Mouse (Mus musculus) stomach, postnatal 0 days (tissue): ENCODE measurements around the gene Tmem268.

Experiments
- CTCF ChIP-seq: IDR thresholded peaks from 2 replicates; pipeline ENCODE4 v1.5.1; 2016; ENCODE audit warnings: antibody characterized with exemption, low read depth, mild to moderate bottlenecking, moderate library complexity
- EP300 ChIP-seq: optimal IDR thresholded peaks from 2 replicates; pipeline ENCODE3; 2016; ENCODE audit warnings: antibody characterized with exemption

DNA sequence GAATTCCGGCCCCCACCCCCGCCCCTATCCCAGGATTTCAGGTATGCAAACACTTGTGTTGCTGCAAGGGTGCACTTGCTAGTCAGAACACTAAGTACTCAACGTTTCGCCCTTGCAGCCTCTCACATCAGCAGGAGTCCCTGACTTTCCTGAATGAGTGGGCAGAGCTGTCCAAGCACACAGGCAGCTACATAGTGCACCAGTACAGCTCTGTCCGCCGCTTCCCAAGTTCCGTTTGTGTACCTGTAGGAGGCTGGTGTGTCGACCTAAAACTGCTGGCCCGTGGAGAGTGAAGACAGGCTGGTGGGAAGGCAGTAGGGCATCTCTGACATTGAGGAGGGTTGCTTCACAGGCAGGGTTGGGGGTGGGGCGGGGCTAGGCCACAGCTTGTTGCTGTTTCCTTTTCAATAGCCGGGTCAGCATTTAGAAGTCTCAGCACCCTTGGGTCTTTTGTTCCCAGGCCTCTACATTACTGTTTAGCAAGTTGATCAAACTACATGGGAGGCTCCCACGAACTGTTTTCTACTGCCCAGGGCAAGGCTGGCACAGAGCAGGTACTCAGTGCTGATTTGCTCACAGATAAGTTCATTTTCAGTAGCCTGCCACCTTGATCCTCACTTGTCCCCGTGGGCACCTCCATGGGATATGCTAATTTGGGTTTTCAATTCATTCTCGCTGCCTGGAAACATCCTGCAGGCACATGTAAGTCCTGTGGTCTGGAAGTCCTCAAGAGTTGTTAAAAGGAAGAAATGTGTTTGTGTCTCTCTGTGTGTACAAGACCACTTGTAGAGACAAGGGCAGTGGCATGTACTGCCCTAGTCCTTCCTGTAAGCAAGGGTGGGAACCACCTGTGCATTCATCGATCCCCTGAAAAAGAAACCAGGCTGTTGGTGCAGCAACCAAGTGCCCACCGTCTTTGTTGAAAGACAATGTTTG is 1.2 kb upstream of the Tmem268 start:
- TF ChIP-seq CTCF (no peak), EP300 (no peak)
